Mouse (Mus musculus): ENCODE measurements around the gene Klk14.
"Not testable (repeated sequence)": the region's sequence is repeated elsewhere in the genome, so short reads cannot be mapped to it uniquely, and the experiment has no call there.

The Klk14 gene

GRCm38 (mm10) chr7:43690118-43690517, at the start of gene Klk14:
TSS of gene Klk14 (plus strand) at chr7:43690418.
- DNase-seq (ENCODE audit: low read depth, low spot score) = no peak

GRCm38 (mm10) chr7:43642587-43642986, 47.6 kb upstream of the Klk14 start:
- DNase-seq (ENCODE audit: low read depth, low spot score) = no peak

- DNase-seq (ENCODE audit: low read depth, low spot score) = no peak
These were observed 47.1 kb upstream of the Klk14 start for GRCm38 (mm10) chr7:43643046-43643652.

- DNase-seq (ENCODE audit: low read depth, low spot score) = no peak
These were observed 37.5 kb upstream of the Klk14 start for GRCm38 (mm10) chr7:43652683-43653082.

- DNase-seq (ENCODE audit: low read depth, low spot score) = no peak
These were observed 35.7 kb upstream of the Klk14 start for GRCm38 (mm10) chr7:43654519-43654918.

- DNase-seq (ENCODE audit: low read depth, low spot score) = no peak
These were observed 34.0 kb upstream of the Klk14 start for GRCm38 (mm10) chr7:43656232-43656631.

- DNase-seq (ENCODE audit: low read depth, low spot score) = no peak
These were observed 30.2 kb upstream of the Klk14 start, which contains the start of gene Siglece for GRCm38 (mm10) chr7:43660002-43660401. TSS of gene Siglece (minus strand) at chr7:43660161.

GRCm38 (mm10) chr7:43662804-43663203, 27.4 kb upstream of the Klk14 start:
- DNase-seq (ENCODE audit: low read depth, low spot score) = no peak

- DNase-seq (ENCODE audit: low read depth, low spot score) = not testable (repeated sequence)
These were observed 23.0 kb upstream of the Klk14 start for GRCm38 (mm10) chr7:43667221-43667620.

GRCm38 (mm10) chr7:43668582-43668981, 21.6 kb upstream of the Klk14 start:
- peak; percentile 37 for DNase-seq (ENCODE audit: low read depth, low spot score)

GRCm38 (mm10) chr7:43671064-43671808, 19.0 kb upstream of the Klk14 start:
- no peak for DNase-seq (ENCODE audit: low read depth, low spot score)

- DNase-seq (ENCODE audit: low read depth, low spot score) = peak; percentile 88
These were observed 18.2 kb upstream of the Klk14 start, which contains the start of gene Ctu1 for GRCm38 (mm10) chr7:43671809-43672580. TSS of gene Ctu1 (plus strand) at chr7:43672016.

- DNase-seq (ENCODE audit: low read depth, low spot score) = peak; percentile 11
These were observed 17.5 kb upstream of the Klk14 start for GRCm38 (mm10) chr7:43672581-43673260.

- no peak for DNase-seq (ENCODE audit: low read depth, low spot score)
These were observed 15.1 kb upstream of the Klk14 start for GRCm38 (mm10) chr7:43675091-43675490.

GRCm38 (mm10) chr7:43678517-43678916, 11.7 kb upstream of the Klk14 start:
- DNase-seq (ENCODE audit: low read depth, low spot score) = peak; percentile 30

- DNase-seq (ENCODE audit: low read depth, low spot score) = peak; percentile 73
These were observed 9.3 kb upstream of the Klk14 start for GRCm38 (mm10) chr7:43680960-43681359.

- not testable (repeated sequence) for DNase-seq (ENCODE audit: low read depth, low spot score)
These were observed 7.7 kb upstream of the Klk14 start for GRCm38 (mm10) chr7:43682511-43682910.

- no peak for DNase-seq (ENCODE audit: low read depth, low spot score)
These were observed 5.1 kb upstream of the Klk14 start for GRCm38 (mm10) chr7:43685088-43685487.

- no peak for DNase-seq (ENCODE audit: low read depth, low spot score)
These were observed 19.8 kb downstream of the Klk14 start for GRCm38 (mm10) chr7:43710031-43710430.

GRCm38 (mm10) chr7:43712267-43712666, 22.0 kb downstream of the Klk14 start, which contains the start of gene Klk13:
TSS of gene Klk13 (plus strand) at chr7:43712567.
- DNase-seq (ENCODE audit: low read depth, low spot score) = no peak

- no peak for DNase-seq (ENCODE audit: low read depth, low spot score)
These were observed 22.7 kb downstream of the Klk14 start for GRCm38 (mm10) chr7:43712917-43713316.

Data from mesoderm, embryonic 11.5 days (tissue).